Mouse (Mus musculus) neural tube, embryonic 15.5 days (tissue): ENCODE measurements at regions not wholly inside any gene's neighbourhood (a gene's known extent, or its start where the extent isn't known, plus 50 kb on each side); places are given as distances from the start of the nearest gene placed in this dataset.

Experiments
- ATAC-seq: fragments of 200-750 bp; cut with Nextera tagmentation; 2 replicates; pipeline ENCODE4 v1.8.0; 2017; ENCODE audit warnings: mild to moderate bottlenecking, moderate TSS enrichment, moderate library complexity; ENCODE audit not compliant: low FRiP score
- H3K27ac ChIP-seq: fragments of 300-500 bp; sonication (generic); replicated peaks from 2 replicates; pipeline ENCODE4 v1.5.1; 2015; ENCODE audit warnings: mild to moderate bottlenecking, inconsistent platforms
- H3K27me3 ChIP-seq: fragments of 300-500 bp; sonication (generic); replicated peaks from 2 replicates; pipeline ENCODE4 v1.6.1; 2015; ENCODE audit warnings: inconsistent platforms
- H3K36me3 ChIP-seq: fragments of 300-500 bp; sonication (generic); 2 replicates; pipeline ENCODE4 v1.6.1; 2015; ENCODE audit warnings: inconsistent platforms
- H3K4me1 ChIP-seq: fragments of 300-500 bp; sonication (generic); 2 replicates; pipeline ENCODE4 v1.6.1; 2015; ENCODE audit warnings: inconsistent platforms
- H3K4me2 ChIP-seq: fragments of 300-500 bp; sonication (generic); 2 replicates; pipeline ENCODE4 v1.6.1; 2015; ENCODE audit warnings: inconsistent platforms, mild to moderate bottlenecking, moderate library complexity
- H3K4me3 ChIP-seq: fragments of 300-500 bp; sonication (generic); replicated peaks from 2 replicates; pipeline ENCODE4 v1.5.1; 2015; ENCODE audit warnings: mild to moderate bottlenecking, inconsistent platforms
- H3K9ac ChIP-seq: fragments of 300-500 bp; sonication (generic); replicated peaks from 2 replicates; pipeline ENCODE4 v1.6.1; 2015; ENCODE audit warnings: mild to moderate bottlenecking, inconsistent platforms
- H3K9me3 ChIP-seq: fragments of 300-500 bp; sonication (generic); replicated peaks from 2 replicates; pipeline ENCODE4 v1.6.1; 2016; ENCODE audit warnings: inconsistent platforms
- WGBS: fragments of 180-500 bp; shearing (Covaris S2); methylation state at CpG from one replicate; pipeline ENCODE4 v1.1.7; 2015; ENCODE audit warnings: mixed read lengths; 5-methylcytosine and 5-hydroxymethylcytosine counted together

DNA sequence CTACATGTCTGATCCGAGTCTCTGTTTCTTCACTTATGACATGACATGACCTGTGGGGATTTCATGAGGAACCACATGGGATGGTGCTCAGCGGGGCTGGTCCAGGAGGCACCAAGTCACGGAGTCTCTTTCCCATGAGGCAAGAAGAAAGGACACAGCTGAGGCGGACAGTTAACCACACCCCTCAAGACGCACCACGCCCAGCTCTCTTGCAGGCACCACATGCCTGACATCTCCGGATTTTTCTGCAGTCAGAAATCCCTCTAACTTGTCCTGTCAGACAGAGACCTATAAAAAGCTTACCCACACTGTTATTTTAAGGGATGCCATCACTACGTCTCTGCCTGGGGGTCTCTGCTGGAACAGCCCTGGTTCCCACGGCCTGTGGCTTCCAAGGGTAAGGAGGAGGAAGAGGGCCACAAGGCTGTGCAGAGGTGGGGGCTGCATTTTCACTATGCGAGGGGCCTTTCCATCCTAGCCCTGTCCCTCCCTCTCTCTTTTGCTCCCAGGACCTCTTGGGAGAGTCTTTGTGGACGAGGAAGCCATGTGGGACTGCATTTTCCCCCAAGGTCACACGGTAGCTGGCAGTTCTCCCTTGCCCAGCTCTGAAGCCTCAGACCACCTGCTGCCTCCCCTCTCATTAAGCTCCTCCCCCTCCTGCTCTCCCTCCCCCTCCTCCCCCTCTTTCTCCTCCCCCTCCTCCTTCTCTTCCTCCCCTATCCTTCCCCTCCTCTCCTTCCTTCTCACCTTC, 154.6 kb upstream of the Gm26897 start:
- Histone ChIP-seq H3K9ac (no peak overlapping the region), H3K4me1 (peaks cover 57% of the 10 kb centered on the region)
- WGBS, result 15% methylated on average over 12 of the region's 12 CpGs

DNA sequence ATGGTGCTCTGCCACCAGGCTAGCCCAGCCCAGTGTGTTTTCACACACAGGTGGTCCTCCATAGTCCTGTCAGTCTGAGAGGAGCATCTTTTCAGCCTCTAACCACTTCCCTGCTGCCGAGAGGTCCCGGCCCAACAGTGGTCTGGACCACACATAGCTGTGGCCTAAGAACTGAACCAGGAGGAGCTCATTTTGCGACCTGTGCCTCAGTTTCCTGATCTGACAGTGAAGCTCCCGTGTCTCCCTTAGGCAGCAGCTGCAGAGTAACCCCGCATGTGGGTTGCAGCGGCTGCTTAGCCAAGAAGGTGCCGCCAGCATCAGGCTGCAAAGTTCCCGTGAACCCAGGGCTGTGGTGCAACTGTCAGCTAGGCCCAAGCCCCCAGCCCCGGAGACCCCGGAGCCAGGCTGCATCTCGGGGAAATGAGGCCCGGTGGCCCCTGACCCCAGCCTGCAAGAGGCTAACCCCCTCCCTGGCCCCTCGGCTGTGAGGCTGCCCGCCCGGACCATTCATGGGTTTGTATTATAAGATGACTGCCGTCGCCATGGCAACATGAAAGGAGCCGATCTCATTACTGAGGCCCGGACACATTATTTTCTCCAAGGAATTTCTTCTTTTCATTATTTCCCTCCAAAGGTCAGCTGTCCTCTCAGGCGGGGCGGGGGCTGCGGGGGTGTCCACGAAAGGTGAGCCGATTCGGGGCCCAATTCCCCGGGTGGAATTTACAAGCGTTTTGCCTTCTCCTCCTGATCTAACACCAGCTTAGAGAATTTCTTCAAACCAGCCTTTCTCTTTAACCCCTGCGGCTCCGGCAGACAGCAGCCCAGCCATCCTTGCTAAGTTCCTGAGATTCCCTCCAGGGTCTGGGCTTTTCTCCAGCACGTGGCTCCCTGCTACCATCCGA, 152.6 kb upstream of the Gm26897 start:
- Histone ChIP-seq H3K9me3 (no peaks in the 10 kb centered on the region), H3K4me3 (peak overlapping the region; percentile 39), H3K27ac (peak overlapping the region; percentile 82), H3K36me3 (no peaks in the 10 kb centered on the region), H3K4me2 (peak overlapping the region; percentile 64), H3K27me3 (0 out of 2 replicates have a peak, but pooled peaks cover 2% of the 10 kb centered on the region), H3K4me1 (peaks cover 57% of the 10 kb centered on the region), H3K9ac (peak overlapping the region; percentile 40)
- 3% methylated on average over 31 of the region's 31 CpGs for WGBS
- ATAC-seq, result peak; percentile 76

More for the DNA sequence above, 154.6 kb upstream of the Gm26897 start:
- Histone ChIP-seq H3K36me3 (no peaks in the 10 kb centered on the region), H3K27ac (no peak overlapping the region), H3K9me3 (no peaks in the 10 kb centered on the region), H3K4me2 (no peak overlapping the region), H3K27me3 (peaks cover 2% of the 10 kb centered on the region; the same call in 1 of the 2 replicates), H3K4me3 (no peak overlapping the region)
- no peak for ATAC-seq

DNA sequence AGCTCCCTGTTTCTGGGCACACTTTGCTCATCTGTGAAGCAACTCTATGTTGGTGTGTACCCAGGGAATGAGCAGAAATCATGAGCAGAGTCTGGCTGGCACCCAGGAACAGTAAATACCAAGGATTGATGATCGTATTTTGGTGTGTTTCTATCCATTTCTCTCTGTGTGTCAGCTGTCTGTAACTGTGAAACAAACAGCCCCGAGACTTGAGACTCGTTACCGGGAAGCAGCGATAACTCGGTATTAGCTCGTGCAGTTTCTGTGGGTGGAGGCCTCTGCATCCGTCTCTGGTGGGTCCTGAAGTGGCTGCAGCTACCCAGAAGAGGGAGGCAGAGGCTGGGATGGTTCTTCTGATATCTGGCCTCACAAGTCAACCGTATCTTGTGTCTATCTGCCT, 151.7 kb upstream of the Gm26897 start:
- 12% methylated on average over 9 of the region's 9 CpGs for WGBS
- Histone ChIP-seq H3K36me3 (no peaks in the 10 kb centered on the region), H3K4me2 (peak overlapping the region; percentile 64), H3K9ac (0 out of 2 replicates have a peak overlapping the region, but pooled peaks have one; percentile 40), H3K27ac (peak overlapping the region; percentile 82), H3K9me3 (no peaks in the 10 kb centered on the region), H3K27me3 (0 out of 2 replicates have a peak, but pooled peaks cover 2% of the 10 kb centered on the region), H3K4me3 (no peak overlapping the region), H3K4me1 (peaks cover 61% of the 10 kb centered on the region)
- no peak; the same call in 1 of the 2 replicates for ATAC-seq

DNA sequence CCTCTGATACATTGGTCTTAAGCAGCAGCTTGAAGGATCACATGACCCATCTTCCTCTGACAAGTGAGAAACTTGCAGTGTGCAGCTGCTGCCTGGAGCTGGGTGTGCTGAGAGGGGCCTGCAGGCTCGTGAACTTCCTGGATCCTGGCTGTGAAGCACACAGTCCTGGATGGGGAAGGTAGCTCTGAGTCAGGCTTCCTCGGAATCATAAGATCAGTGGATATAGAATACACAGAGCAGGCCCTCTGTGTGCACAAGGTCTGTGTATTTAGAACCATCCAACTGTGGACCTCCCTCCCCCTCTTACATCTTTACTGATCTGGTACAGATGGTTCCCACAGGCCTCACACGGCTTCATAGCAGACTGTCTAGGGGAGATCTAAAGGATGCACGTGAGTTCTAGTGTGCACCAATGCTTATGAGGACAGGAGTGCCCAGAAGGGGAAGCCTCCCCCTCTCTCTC, 143.1 kb upstream of the Gm26897 start:
- Histone ChIP-seq H3K27me3 (no peaks in the 10 kb centered on the region), H3K27ac (peak overlapping the region; percentile 33; the same call in 1 of the 2 replicates), H3K36me3 (no peaks in the 10 kb centered on the region), H3K9ac (no peak overlapping the region), H3K4me2 (no peak overlapping the region), H3K4me3 (no peak overlapping the region), H3K9me3 (no peaks in the 10 kb centered on the region), H3K4me1 (peaks cover 25% of the 10 kb centered on the region)
- peak; percentile 23; the same call in 1 of the 2 replicates for ATAC-seq
- 20% methylated on average over 4 of the region's 4 CpGs for WGBS

DNA sequence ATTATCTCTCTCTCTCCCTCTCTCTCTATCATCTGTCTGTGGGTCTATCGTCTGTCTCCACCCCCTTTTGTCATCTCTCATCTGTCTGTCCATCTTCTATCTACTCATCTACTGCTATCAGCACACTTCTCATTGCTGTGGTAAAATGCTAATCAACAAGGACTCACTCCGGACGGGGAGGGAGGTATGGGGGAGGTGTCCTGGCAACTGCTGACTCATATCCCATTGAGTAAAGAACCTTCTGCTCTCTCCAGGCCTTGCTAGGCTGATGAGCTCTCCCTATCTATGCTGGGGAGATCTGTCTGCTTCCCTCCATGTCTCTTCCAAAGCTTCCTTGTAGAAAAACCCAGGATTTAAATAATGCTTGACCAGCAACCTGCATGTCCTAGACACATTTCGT, 140.9 kb upstream of the Gm26897 start:
- Histone ChIP-seq H3K9me3 (no peaks in the 10 kb centered on the region), H3K4me1 (peaks cover 17% of the 10 kb centered on the region), H3K36me3 (no peaks in the 10 kb centered on the region), H3K4me2 (no peak overlapping the region), H3K4me3 (no peak overlapping the region), H3K27me3 (no peaks in the 10 kb centered on the region), H3K27ac (no peak overlapping the region), H3K9ac (no peak overlapping the region)
- 70% methylated on average over 4 of the region's 4 CpGs for WGBS
- no peak for ATAC-seq

DNA sequence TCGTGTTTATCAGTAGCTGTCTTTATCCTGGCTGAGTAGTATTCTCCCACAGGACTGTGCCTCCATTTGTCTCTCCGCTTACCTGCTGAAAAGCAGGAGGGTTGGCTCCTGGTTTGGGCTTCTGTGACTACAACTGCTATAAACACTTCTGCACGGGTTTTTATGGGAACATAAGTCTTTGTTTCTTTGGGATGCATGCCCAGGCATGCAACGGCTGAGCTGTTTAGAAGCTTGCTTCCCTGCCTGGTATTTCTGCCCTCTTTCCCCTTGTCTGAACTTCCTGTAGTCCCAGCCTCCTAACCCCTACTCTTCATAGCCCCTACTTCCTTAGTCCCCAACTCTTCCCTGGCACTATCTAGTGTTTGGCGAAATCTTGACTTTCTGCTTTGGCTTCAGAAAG, 139.6 kb upstream of the Gm26897 start:
- Histone ChIP-seq H3K9ac (no peak overlapping the region), H3K27me3 (no peaks in the 10 kb centered on the region), H3K4me2 (no peak overlapping the region), H3K4me1 (peaks cover 18% of the 10 kb centered on the region), H3K36me3 (no peaks in the 10 kb centered on the region), H3K4me3 (no peak overlapping the region), H3K9me3 (no peaks in the 10 kb centered on the region), H3K27ac (no peak overlapping the region)
- ATAC-seq, result no peak
- 80% methylated on average over 5 of the region's 5 CpGs for WGBS

DNA sequence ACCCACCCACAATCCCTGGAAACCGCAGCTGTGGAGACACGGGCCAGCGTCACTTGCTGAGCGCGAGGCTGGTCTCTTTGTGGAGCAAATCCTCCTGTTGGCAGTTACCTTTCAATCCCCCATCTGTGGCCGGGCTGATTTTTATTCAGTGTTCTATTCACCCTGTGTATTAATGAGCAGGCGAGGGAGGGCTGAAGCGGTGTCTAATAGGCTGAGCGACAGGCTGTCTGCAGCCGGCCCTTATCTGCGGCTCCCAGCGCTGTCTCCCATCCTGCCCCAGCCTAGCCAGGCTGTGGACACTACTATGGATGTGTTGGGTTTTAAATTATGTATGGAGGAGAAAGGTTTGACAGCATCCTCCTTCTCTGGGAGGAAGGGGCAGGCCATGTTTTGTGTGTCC, 138.3 kb upstream of the Gm26897 start:
- Histone ChIP-seq H3K9ac (no peak overlapping the region), H3K36me3 (no peaks in the 10 kb centered on the region), H3K27ac (no peak overlapping the region), H3K4me3 (no peak overlapping the region), H3K27me3 (no peaks in the 10 kb centered on the region), H3K4me1 (peaks cover 21% of the 10 kb centered on the region), H3K4me2 (no peak overlapping the region), H3K9me3 (no peaks in the 10 kb centered on the region)
- no peak for ATAC-seq
- WGBS, result 17% methylated on average over 12 of the region's 12 CpGs

DNA sequence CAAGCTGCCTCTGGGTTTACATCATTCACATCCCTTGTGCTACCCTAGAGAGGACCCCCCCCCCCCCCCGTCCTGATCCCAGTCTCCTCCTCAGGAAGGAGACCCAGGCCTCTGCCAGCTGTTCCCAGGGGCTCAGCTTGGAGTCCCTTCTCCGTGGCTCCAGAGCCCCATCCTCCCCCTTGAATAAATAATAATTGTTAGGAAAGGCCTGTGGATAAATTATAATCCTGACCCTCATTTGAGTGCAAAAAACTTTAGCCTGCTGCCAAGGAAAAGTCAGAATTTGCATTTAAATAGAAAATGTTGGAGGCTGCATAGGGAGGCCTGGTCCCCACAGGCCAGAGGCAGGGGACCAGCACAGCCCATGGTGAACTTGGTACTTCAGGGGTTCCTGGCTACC, 136.0 kb upstream of the Gm26897 start:
- no peak for ATAC-seq
- no peaks in the 10 kb centered on the region for H3K9me3 ChIP-seq
- no peak overlapping the region for H3K4me2 ChIP-seq
- H3K27me3 ChIP-seq, result no peaks in the 10 kb centered on the region
- no peak overlapping the region for H3K27ac ChIP-seq
- no peak overlapping the region for H3K9ac ChIP-seq
- 21% methylated on average over 2 of the region's 2 CpGs for WGBS
- H3K4me3 ChIP-seq, result no peak overlapping the region
- H3K36me3 ChIP-seq, result no peaks in the 10 kb centered on the region
- H3K4me1 ChIP-seq, result peaks cover 15% of the 10 kb centered on the region

DNA sequence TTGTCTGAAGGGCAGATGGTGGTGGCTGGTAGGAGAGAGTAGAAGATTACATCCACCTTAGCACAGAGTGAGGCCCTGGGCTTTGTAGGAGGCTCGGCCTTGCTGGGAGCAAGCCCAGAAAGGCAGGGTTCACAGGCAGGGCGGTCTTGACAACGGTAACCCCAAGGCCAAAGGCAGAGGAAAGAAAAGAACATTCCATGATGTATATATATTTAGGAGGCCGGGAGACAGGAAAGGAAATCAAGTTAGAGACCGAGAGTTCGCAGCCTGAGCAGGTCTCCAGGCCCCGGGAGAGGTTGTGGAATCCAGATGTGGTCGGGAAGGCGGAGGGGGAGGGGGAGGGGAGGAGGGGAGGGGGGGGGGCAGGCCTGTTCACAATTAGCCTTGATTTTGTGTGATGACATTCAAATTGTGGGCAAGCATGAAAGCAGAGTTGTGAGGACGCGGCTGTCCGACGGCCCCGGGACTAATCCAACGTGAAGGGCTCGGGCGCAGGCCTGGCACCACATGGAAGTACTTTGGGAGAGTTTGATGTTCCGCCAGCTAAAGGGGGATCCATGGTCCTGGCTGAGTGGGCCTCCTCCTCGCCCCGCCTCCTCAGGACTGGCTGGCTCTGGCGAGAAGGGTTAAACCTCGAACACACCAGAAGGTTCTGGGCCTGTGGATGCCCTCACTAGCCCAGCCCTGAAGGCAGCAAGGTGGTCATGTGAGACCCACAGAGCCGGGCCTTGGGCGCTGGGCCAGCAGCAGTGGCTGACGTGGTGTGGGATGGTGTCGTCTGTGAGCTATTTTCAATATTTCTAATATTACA, 131.8 kb upstream of the Gm26897 start:
- H3K36me3 ChIP-seq, result no peaks in the 10 kb centered on the region
- ATAC-seq, result no peak
- no peak overlapping the region for H3K4me2 ChIP-seq
- no peaks in the 10 kb centered on the region for H3K9me3 ChIP-seq
- peaks cover 8% of the 10 kb centered on the region; the same call in 1 of the 2 replicates for H3K4me1 ChIP-seq
- H3K27me3 ChIP-seq, result no peaks in the 10 kb centered on the region
- H3K9ac ChIP-seq, result no peak overlapping the region
- 77% methylated on average over 23 of the region's 26 CpGs for WGBS
- H3K27ac ChIP-seq, result no peak overlapping the region
- no peak overlapping the region for H3K4me3 ChIP-seq

DNA sequence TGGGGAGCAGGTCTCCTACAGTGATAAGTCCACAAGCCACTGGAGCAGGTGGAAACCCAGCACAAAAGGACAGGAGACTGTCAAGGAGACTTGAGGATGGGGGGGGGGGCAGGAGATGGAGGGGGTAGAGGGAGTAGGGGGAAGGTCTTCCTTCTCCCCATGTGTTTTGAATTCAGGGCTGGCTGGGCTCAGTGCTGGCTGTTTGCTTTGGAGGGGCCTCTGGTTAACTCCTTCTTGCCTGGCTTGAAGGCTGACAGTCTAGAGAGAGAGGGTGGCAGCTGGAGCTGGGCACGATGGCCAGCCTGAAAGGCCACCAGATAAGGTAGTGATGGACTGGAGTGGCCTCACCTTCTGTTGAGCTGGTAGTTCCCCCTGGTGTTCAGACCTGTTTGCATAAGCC, 120.0 kb upstream of the Gm26897 start:
- no peak for ATAC-seq
- Histone ChIP-seq H3K9me3 (no peaks in the 10 kb centered on the region), H3K9ac (no peak overlapping the region), H3K27ac (no peak overlapping the region), H3K4me3 (no peak overlapping the region), H3K36me3 (no peaks in the 10 kb centered on the region), H3K4me1 (no peaks in the 10 kb centered on the region), H3K27me3 (peaks cover 2% of the 10 kb centered on the region; the same call in 1 of the 2 replicates), H3K4me2 (no peak overlapping the region)
- WGBS, result 63% methylated on average over 1 of the region's 1 CpGs

DNA sequence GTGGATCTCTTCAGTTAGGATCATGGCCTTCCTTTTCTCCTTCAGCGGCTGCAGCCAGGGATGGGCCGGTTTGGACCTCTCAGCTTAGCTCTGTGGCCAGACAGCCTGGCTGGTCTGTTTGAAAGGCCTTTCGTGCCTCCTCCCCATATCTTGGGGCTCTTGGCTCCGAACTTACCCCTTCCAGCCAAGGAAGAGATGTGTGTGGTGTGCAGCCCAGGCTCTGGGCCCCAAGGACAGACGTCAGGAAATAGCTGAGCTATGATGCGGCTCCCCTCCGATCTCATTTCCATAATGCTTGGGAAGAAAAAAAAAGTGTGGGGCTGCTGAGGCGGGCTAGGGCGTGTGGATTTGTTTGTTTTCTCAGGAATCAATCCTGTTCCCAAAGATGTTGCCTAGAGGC, 113.8 kb upstream of the Gm26897 start:
- no peaks in the 10 kb centered on the region for H3K36me3 ChIP-seq
- H3K27ac ChIP-seq, result no peak overlapping the region
- ATAC-seq, result no peak
- no peaks in the 10 kb centered on the region for H3K4me1 ChIP-seq
- no peak overlapping the region for H3K4me3 ChIP-seq
- no peak overlapping the region for H3K9ac ChIP-seq
- WGBS, result 52% methylated on average over 8 of the region's 9 CpGs
- H3K9me3 ChIP-seq, result no peaks in the 10 kb centered on the region
- H3K27me3 ChIP-seq, result peaks cover 5% of the 10 kb centered on the region; the same call in 1 of the 2 replicates
- H3K4me2 ChIP-seq, result no peak overlapping the region
